Mouse (Mus musculus) E14TG2a.4 (cell line): ENCODE data around the gene C130032M10Rik.

ENCODE experiments used
- CTCF ChIP-seq: conservative IDR thresholded peaks from 2 replicates; pipeline ENCODE4 v1.5.1; 2014; ENCODE audit warnings: low read length
- NANOG ChIP-seq: IDR thresholded peaks from 2 replicates; pipeline ENCODE4 v1.6.1; 2014; ENCODE audit warnings: borderline replicate concordance, low read length, mixed read lengths
- POU5F1 ChIP-seq: IDR thresholded peaks from 2 replicates; pipeline ENCODE4 v1.6.1; 2014; ENCODE audit warnings: low read length, borderline replicate concordance

GRCm38 (mm10) chr9:114550033-114550432, 34.5 kb downstream of the C130032M10Rik start:
- TF ChIP-seq CTCF (no peak), POU5F1 (no peak), NANOG (no peak)
